Mouse (Mus musculus) intestine, embryonic 14.5 days (tissue): ENCODE measurements around the gene Fcgr3. TPM values are rescaled to one million over a fixed set of nuclear protein-coding genes. Genes with fewer than 3 reads are reported as not detected.

Experiments used
- ATAC-seq: fragments of 200-750 bp; cut with Nextera tagmentation; replicated peaks from 2 replicates; pipeline ENCODE4 v1.8.0; 2017; ENCODE audit warnings: low read depth, moderate number of reproducible peaks, moderate TSS enrichment, moderate library complexity; ENCODE audit not compliant: low FRiP score, low TSS enrichment
- DNase-seq: peaks from one replicate; pipeline ENCODE4 v3.0.0-alpha.2; 2018; ENCODE audit warnings: low spot score
- H3K27ac ChIP-seq: fragments of 300-500 bp; sonication (generic); 2 replicates; pipeline ENCODE4 v1.5.1; 2014; ENCODE audit warnings: low read depth, mild to moderate bottlenecking, control low read depth
- H3K27me3 ChIP-seq: fragments of 300-500 bp; sonication (generic); replicated peaks from 2 replicates; pipeline ENCODE4 v1.6.1; 2014; ENCODE audit warnings: low read length, control low read depth; ENCODE audit not compliant: control insufficient read depth, insufficient read depth
- H3K36me3 ChIP-seq: fragments of 300-500 bp; sonication (generic); 2 replicates; pipeline ENCODE4 v1.6.1; 2014; ENCODE audit warnings: low read length, control low read depth; ENCODE audit not compliant: control insufficient read depth, insufficient read depth
- H3K4me1 ChIP-seq: fragments of 300-500 bp; sonication (generic); replicated peaks from 2 replicates; pipeline ENCODE4 v1.6.1; 2014; ENCODE audit warnings: low read length, control low read depth, mixed read lengths; ENCODE audit not compliant: control insufficient read depth, insufficient read depth
- H3K4me2 ChIP-seq: fragments of 300-500 bp; sonication (generic); 2 replicates; pipeline ENCODE4 v1.6.1; 2014; ENCODE audit warnings: low read length
- H3K4me3 ChIP-seq: fragments of 300-500 bp; sonication (generic); 2 replicates; pipeline ENCODE4 v1.5.1; 2014; ENCODE audit warnings: low read depth, low read length, control low read depth, mixed read lengths
- H3K9ac ChIP-seq: fragments of 300-500 bp; sonication (generic); 2 replicates; pipeline ENCODE4 v1.6.1; 2014; ENCODE audit warnings: mild to moderate bottlenecking, low read length
- H3K9me3 ChIP-seq: fragments of 300-500 bp; sonication (generic); 2 replicates; pipeline ENCODE4 v1.6.1; 2016; ENCODE audit warnings: low read length, control low read depth; ENCODE audit not compliant: control insufficient read depth
- WGBS: fragments of 180-500 bp; shearing (Covaris S2); extraction: QIAGEN DNeasy Blood & Tissue Kit; methylation state at CpG from one replicate; pipeline ENCODE4 v1.1.7; 2014; 5-methylcytosine and 5-hydroxymethylcytosine counted together
- polyA plus RNA-seq: library from polyadenylated mRNA; unstranded; fragments of >200 nt; fragmentation: Nextera tagmentation; extraction: Ambion mirVana; gene quantifications from 2 replicates; pipeline ENCODE4 v1.2.1, GENCODE M21; 2014

Fcgr3 gene
- polyA plus RNA-seq, 1 experiment from 2014 or later = 10.7 TPM

DNA sequence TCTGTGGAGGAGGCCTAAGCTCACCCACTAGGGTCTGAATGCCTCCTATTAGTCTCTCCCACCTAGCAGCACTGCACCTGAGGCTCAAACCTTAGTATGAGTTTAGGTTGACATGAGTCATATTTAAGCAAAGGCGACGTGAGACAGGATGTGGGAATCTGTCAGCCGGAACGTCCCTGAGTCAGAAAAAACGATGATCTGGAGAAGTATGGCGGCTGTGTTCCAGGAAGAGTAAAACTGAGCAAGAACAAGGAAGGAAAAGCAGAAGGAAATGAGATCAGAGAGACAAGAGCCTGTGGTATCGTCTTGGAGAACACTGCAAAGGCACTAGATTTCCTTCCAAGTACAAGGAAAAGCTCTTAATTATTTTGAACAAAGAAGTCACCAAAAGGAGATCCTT lies 14.0 kb downstream of the Fcgr3 start:
- Histone ChIP-seq H3K9ac (no peak overlapping the region), H3K36me3 (no peaks in the 10 kb centered on the region), H3K27ac (no peak overlapping the region), H3K9me3 (no peaks in the 10 kb centered on the region), H3K4me3 (no peak overlapping the region), H3K4me2 (no peak overlapping the region), H3K4me1 (no peaks in the 10 kb centered on the region), H3K27me3 (no peaks in the 10 kb centered on the region)
- ATAC-seq = no peak
- WGBS = 83% methylated on average over 7 of the region's 7 CpGs
- DNase-seq = no peak

DNA sequence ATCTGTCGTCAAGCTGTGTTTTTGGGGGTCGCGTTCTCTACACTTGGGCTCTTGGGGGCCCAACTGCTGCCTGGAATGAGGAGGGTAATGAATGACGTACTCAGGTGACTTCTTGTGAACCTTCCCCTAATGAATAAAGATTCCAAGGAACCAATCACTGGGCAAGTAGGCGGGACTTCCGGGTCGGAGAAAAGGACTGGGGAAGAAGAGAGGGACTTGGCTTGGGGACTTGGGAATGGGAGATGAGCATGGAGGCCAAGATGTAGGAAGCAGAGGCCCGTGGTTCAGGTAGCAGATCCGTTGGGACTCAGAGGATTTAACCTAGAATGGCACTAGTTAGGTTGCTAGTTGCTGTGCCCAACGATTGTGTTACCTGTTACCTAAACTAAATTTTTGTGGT lies 15.5 kb downstream of the Fcgr3 start:
- WGBS = 55% methylated on average over 10 of the region's 10 CpGs
- Histone ChIP-seq H3K4me2 (no peak overlapping the region), H3K4me3 (no peak overlapping the region), H3K36me3 (no peaks in the 10 kb centered on the region), H3K9me3 (no peaks in the 10 kb centered on the region), H3K4me1 (no peaks in the 10 kb centered on the region), H3K9ac (no peak overlapping the region), H3K27ac (no peak overlapping the region), H3K27me3 (no peaks in the 10 kb centered on the region)
- ATAC-seq (no peak), DNase-seq (no peak)

DNA sequence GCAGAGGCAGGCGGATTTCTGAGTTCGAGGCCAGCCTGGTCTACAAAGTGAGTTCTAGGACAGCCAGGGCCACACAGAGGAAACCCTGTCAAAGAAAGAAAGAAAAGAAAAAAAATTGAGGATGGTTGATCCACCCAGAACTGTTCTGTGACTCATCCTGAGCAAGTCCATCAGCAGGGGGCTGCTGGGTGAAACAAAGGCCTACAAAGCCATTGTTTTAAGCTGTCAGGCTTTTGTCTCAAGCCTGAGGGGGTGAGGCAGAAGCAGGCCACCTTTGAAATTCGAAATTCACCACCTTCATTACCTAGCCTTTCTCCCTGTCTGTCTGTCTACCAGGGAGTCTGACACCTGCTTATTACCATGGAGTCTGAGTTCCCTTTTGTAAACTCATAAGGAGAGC lies 18.2 kb downstream of the Fcgr3 start:
- H3K4me2 ChIP-seq = no peak overlapping the region
- no peaks in the 10 kb centered on the region for H3K9me3 ChIP-seq
- no peak overlapping the region for H3K27ac ChIP-seq
- H3K9ac ChIP-seq = no peak overlapping the region
- WGBS = 73% methylated on average over 3 of the region's 3 CpGs
- no peaks in the 10 kb centered on the region for H3K4me1 ChIP-seq
- ATAC-seq (no peak), DNase-seq (no peak)
- no peaks in the 10 kb centered on the region for H3K27me3 ChIP-seq
- H3K4me3 ChIP-seq = no peak overlapping the region
- H3K36me3 ChIP-seq = no peaks in the 10 kb centered on the region

DNA sequence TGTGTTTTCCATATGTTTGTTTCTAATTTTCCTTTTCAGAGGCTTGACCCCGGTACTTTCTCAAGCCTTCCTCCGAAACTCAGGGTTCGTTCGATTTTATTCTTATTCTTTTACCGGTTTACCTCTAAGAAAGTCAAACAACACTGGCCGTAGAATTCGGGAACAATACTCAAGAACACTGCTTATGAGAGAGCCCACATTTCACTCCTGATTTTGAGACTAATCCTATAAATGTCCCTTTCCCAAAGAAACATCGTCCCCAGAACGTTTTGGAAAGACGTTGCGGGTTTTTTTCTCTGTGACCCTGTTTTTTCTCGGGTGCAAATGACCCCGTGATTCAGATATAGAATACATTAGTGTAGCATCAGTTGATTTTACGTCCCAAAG lies 19.7 kb downstream of the Fcgr3 start:
- DNase-seq (no peak), ATAC-seq (peak; percentile 7; the same call in 1 of the 2 replicates)
- 7% methylated on average over 14 of the region's 14 CpGs for WGBS
- Histone ChIP-seq H3K4me1 (no peaks in the 10 kb centered on the region), H3K4me3 (peak overlapping the region; percentile 71), H3K9me3 (no peaks in the 10 kb centered on the region), H3K27ac (no peak overlapping the region), H3K27me3 (no peaks in the 10 kb centered on the region), H3K4me2 (peak overlapping the region; percentile 56), H3K36me3 (no peaks in the 10 kb centered on the region), H3K9ac (peak overlapping the region; percentile 39; the same call in 1 of the 2 replicates)

DNA sequence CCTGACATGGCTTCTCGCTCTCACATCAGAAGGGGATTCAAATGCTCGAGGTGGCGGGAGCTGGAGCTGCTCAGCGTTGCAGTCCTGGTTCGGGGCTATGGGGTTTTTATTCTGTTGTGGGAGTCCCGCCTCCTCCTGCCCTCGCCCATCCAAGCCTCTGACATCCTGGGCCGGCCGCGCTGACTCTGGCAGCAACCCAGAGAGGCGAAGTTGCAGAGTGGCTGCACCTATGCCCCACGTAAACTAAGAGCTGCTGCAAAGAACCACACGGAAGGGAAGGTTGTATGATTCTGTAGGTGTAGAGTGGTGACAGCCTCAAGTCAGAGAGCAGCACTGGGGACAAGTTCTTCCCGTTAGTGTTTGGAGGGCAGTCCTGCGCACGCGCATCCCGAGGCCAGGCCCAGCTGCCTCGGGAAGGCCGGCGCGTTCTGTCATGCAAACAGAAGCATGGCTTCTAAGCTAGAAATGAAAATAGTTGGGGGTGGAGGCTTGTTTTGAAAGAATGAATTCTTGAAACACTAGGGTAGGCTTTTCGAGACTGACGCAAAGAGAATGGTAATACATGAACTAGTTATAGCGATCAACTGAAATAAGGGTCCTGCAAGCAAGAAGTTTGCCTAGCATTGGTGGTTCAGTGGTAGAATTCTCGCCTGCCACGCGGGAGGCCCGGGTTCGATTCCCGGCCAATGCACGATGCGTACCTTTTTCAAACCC lies 20.2 kb downstream of the Fcgr3 start:
- Histone ChIP-seq H3K27me3 (no peaks in the 10 kb centered on the region), H3K36me3 (no peaks in the 10 kb centered on the region), H3K4me2 (peak overlapping the region; percentile 56), H3K9me3 (no peaks in the 10 kb centered on the region), H3K9ac (peak overlapping the region; percentile 22), H3K27ac (peak overlapping the region; percentile 77), H3K4me1 (no peaks in the 10 kb centered on the region), H3K4me3 (peak overlapping the region; percentile 71)
- DNase-seq (peak; percentile 97), ATAC-seq (peak; percentile 93)
- WGBS = under 1% methylated on average over 33 of the region's 33 CpGs

DNA sequence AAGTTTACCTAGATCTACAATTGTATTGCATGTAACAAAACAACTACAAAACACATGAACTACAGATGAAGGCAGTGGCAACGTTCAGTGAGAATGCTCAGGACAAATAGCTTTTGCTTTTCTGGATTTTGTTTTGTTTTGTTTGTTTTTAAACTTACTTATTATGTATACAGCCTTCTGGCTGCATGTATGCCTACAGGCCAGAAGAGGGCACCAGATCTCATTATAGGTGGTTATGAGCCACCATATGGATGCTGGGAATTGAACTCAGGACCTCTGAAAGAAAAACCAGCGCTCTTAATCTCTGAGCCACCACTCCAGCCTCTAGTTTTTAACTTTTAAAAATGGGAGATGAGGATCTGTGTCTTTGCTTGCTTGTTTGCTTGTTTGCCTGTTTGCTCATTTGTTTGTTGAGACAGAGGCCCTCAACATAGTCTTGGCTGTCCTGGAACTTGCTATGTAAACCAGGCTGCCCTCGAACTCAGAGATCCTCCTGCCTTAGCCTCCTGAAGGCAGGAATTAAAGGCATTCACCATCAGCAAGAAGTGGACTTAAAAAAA lies 21.1 kb downstream of the Fcgr3 start:
- no peak for DNase-seq
- 62% methylated on average over 3 of the region's 3 CpGs for WGBS
- H3K36me3 ChIP-seq = no peaks in the 10 kb centered on the region
- peak overlapping the region; percentile 71 for H3K4me3 ChIP-seq
- H3K4me1 ChIP-seq = no peaks in the 10 kb centered on the region
- no peak for ATAC-seq
- no peak overlapping the region for H3K9ac ChIP-seq
- peak overlapping the region; percentile 56 for H3K4me2 ChIP-seq
- no peak overlapping the region for H3K27ac ChIP-seq
- no peaks in the 10 kb centered on the region for H3K27me3 ChIP-seq
- no peaks in the 10 kb centered on the region for H3K9me3 ChIP-seq

DNA sequence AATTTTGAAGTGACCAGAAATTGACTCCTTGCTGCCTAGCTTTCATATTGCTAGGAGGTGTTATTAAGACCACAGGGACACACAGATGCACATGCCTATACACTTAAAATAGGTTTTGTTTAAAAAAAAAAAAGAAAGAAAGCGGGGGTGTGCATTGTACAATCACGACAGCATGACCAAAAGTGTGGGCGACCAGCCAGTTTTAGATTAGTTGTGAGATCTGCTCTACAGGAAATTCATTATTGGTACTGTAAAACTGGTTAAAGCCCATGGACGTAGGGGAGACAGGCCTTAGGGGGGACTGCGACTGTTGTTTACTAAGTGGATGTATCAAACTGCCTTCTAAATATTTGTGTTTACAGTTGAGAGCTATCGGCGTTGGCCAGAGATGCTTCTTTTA lies 24.9 kb downstream of the Fcgr3 start:
- Histone ChIP-seq H3K4me2 (no peak overlapping the region), H3K4me1 (0 out of 2 replicates have a peak, but pooled peaks cover 4% of the 10 kb centered on the region), H3K27ac (no peak overlapping the region), H3K4me3 (no peak overlapping the region), H3K9ac (no peak overlapping the region), H3K9me3 (no peaks in the 10 kb centered on the region), H3K36me3 (no peaks in the 10 kb centered on the region), H3K27me3 (peaks cover 7% of the 10 kb centered on the region; the same call in 1 of the 2 replicates)
- ATAC-seq (no peak), DNase-seq (no peak)
- WGBS = 78% methylated on average over 7 of the region's 7 CpGs

DNA sequence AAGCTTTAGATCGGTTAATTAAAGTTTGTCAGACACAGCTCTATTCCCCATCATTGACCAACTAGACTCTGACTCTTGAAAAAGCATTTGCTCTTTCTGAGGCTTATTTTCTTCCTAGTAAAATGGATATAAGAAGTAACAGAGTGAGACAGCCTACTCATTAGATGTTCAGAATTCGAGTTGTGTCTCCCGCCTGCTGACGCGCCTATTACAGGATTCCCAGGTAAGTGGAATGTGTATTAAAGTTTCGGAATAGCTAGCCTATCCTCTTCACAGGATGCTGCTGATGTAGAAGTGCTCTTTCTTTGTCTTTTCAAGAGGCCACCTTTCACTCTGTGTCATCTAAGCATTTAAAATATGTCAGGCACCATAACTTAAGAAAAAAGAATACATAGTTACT lies 25.6 kb downstream of the Fcgr3 start:
- Histone ChIP-seq H3K4me1 (0 out of 2 replicates have a peak, but pooled peaks cover 8% of the 10 kb centered on the region), H3K4me3 (no peak overlapping the region), H3K9me3 (no peaks in the 10 kb centered on the region), H3K27ac (no peak overlapping the region), H3K36me3 (no peaks in the 10 kb centered on the region), H3K4me2 (peak overlapping the region; percentile 32; the same call in 1 of the 2 replicates), H3K27me3 (peaks cover 8% of the 10 kb centered on the region), H3K9ac (no peak overlapping the region)
- DNase-seq (no peak), ATAC-seq (no peak)
- 76% methylated on average over 6 of the region's 6 CpGs for WGBS
